Mouse (Mus musculus): ENCODE measurements around the gene Tmod1. TPM values are rescaled to one million over a fixed set of nuclear protein-coding genes. Genes with fewer than 3 reads are reported as not detected.
A peak's percentile ranks its signal among the peaks of the same experiment; 100 is the strongest.

The Tmod1 gene
- polyA plus RNA-seq, 1 experiment from 2014 or later = 195 TPM

DNA sequence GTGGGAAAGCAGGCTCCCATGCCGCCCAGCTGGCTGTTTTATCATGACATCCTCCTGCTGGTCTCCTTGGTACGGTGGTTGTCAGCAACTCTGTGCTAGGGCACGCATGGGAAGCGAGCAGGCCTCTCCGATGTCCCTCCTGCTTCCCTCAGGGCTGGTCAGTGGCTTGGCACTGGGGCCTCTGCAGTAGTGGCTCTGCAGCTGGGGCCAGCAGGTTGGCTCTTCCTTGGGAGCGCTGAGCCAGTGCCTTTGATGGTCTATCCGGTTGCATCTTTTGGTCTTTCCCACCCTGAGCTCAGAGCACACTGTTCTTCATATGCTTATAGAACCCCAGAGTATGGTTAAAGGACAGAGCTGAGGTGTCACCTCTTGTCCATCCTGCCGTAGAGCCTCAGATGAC is 71.3 kb downstream of the Tmod1 start:
- H3K27ac ChIP-seq (ENCODE audit: poor library complexity, severe bottlenecking) = no peak overlapping the region; the same call in 1 of the 2 replicates
- H3K9ac ChIP-seq = no peak overlapping the region
- H3K4me3 ChIP-seq = no peak overlapping the region
- H3K36me3 ChIP-seq = peaks cover 93% of the 10 kb centered on the region
- no peaks in the 10 kb centered on the region for H3K27me3 ChIP-seq (replicated peaks)
- peaks cover 10% of the 10 kb centered on the region; the same call in 1 of the 2 replicates for H3K4me1 ChIP-seq (replicated peaks)
- ATAC-seq (ENCODE audit: insufficient number of reproducible peaks, low FRiP score) = no peak
- H3K9me3 ChIP-seq (replicated peaks) = no peaks in the 10 kb centered on the region
- H3K4me2 ChIP-seq = no peak overlapping the region
- 77% methylated on average over 8 of the region's 8 CpGs for WGBS

DNA sequence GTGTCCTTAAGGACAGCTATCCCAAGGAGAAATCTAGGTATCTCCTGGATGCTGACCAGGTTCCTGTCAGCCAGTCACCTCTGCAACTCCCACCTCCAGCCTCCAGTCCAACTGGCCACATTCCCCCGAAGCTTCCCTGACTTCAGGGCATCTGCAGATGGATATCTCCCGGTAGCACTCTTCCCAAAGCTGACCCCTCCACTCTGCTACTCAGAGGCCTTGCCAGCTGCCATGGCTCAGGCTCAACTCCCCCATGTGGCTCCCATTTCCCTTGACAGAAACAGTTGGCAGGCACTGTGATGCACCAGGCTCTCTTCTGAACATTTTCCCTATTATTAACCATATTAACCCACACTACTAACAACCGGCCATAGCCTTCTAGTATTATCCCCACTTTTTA is 72.6 kb downstream of the Tmod1 start:
- Histone ChIP-seq H3K9ac (no peak overlapping the region), H3K4me2 (no peak overlapping the region), H3K9me3 (replicated peaks) (no peaks in the 10 kb centered on the region), H3K27me3 (replicated peaks) (no peaks in the 10 kb centered on the region), H3K36me3 (peaks cover 96% of the 10 kb centered on the region), H3K27ac (ENCODE audit: poor library complexity, severe bottlenecking) (no peak overlapping the region), H3K4me3 (no peak overlapping the region), H3K4me1 (replicated peaks) (peaks cover 11% of the 10 kb centered on the region; the same call in 1 of the 2 replicates)
- 71% methylated on average over 3 of the region's 3 CpGs for WGBS
- ATAC-seq (ENCODE audit: insufficient number of reproducible peaks, low FRiP score) = no peak

- Histone ChIP-seq H3K9me3 (replicated peaks) (no peaks in the 10 kb centered on the region), H3K4me2 (no peak overlapping the region), H3K36me3 (peaks cover 97% of the 10 kb centered on the region), H3K4me3 (no peak overlapping the region), H3K9ac (no peak overlapping the region), H3K27ac (ENCODE audit: poor library complexity, severe bottlenecking) (no peak overlapping the region), H3K27me3 (replicated peaks) (no peaks in the 10 kb centered on the region), H3K4me1 (replicated peaks) (peaks cover 9% of the 10 kb centered on the region; the same call in 1 of the 2 replicates)
- 67% methylated on average over 1 of the region's 1 CpGs for WGBS
- no peak for ATAC-seq (ENCODE audit: insufficient number of reproducible peaks, low FRiP score)
Observed at GRCm38 (mm10) chr4:46115308-46115707, 76.6 kb downstream of the Tmod1 start.

DNA sequence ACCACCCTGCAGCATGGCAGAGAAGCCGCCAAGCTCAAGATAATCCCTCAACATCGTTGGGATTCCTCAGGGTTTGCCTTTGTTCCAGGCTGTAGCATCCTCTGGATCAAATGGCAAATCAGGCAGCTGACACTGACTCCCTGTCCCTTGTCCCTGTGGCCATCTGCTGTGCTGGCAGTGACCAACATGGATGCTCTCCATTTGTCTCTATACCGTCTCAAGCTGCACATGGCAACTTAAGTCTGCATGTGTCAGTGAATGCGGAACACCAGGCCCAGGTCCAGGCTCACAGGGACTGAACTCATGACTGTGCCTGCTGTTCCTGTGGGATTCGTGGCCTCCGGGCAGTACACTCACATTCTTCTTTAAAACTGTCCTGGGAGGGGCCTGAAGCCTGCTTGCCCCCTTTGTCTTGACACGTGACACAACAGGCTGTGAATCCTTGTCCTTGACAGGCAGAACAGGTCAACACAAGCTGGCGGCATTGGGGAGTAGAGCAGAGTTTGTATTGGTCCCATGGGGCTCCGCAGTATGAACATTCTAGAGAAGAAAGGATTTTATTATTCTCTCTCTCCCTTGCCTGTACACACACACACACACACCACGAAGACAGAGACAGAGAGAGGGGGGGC is 77.9 kb downstream of the Tmod1 start:
- Histone ChIP-seq H3K9me3 (replicated peaks) (no peaks in the 10 kb centered on the region), H3K4me1 (replicated peaks) (peaks cover 7% of the 10 kb centered on the region; the same call in 1 of the 2 replicates), H3K36me3 (peaks cover 96% of the 10 kb centered on the region), H3K4me3 (no peak overlapping the region), H3K27me3 (replicated peaks) (no peaks in the 10 kb centered on the region), H3K27ac (ENCODE audit: poor library complexity, severe bottlenecking) (peak overlapping the region; percentile 42), H3K4me2 (no peak overlapping the region), H3K9ac (no peak overlapping the region; the same call in 1 of the 2 replicates)
- ATAC-seq (ENCODE audit: insufficient number of reproducible peaks, low FRiP score) = no peak
- WGBS = 69% methylated on average over 10 of the region's 10 CpGs

DNA sequence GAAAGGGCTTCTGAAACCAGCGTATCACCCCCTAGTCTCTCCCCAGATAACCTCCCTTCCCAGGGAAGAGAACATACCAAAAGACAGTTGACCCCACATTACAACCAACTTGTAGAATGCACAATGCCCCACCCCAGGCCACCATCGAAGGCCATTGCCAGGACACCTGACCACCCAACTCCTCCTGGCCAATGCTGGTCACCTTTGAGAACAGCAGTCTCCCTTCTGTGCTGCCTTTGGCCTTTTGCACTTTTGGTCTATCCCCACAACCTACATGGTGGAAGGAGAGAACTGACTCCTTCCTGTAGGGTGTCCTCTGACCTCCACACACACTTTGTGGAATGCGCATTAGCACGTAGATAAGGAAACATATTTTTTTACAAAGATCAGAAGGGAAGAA is 78.8 kb downstream of the Tmod1 start:
- 83% methylated on average over 4 of the region's 4 CpGs for WGBS
- no peak for ATAC-seq (ENCODE audit: insufficient number of reproducible peaks, low FRiP score)
- H3K36me3 ChIP-seq = peaks cover 94% of the 10 kb centered on the region
- no peak overlapping the region for H3K4me3 ChIP-seq
- H3K4me1 ChIP-seq (replicated peaks) = peaks cover 7% of the 10 kb centered on the region; the same call in 1 of the 2 replicates
- no peak overlapping the region for H3K9ac ChIP-seq
- H3K4me2 ChIP-seq = no peak overlapping the region
- no peaks in the 10 kb centered on the region for H3K9me3 ChIP-seq (replicated peaks)
- no peak overlapping the region for H3K27ac ChIP-seq (ENCODE audit: poor library complexity, severe bottlenecking)
- no peaks in the 10 kb centered on the region for H3K27me3 ChIP-seq (replicated peaks)

- 93% methylated on average over 14 of the region's 14 CpGs for WGBS
- Histone ChIP-seq H3K36me3 (peaks cover 91% of the 10 kb centered on the region), H3K27me3 (replicated peaks) (no peaks in the 10 kb centered on the region), H3K4me3 (no peak overlapping the region), H3K4me1 (replicated peaks) (peaks cover 7% of the 10 kb centered on the region; the same call in 1 of the 2 replicates), H3K9ac (no peak overlapping the region), H3K4me2 (no peak overlapping the region), H3K27ac (ENCODE audit: poor library complexity, severe bottlenecking) (no peak overlapping the region), H3K9me3 (replicated peaks) (no peaks in the 10 kb centered on the region)
- no peak for ATAC-seq (ENCODE audit: insufficient number of reproducible peaks, low FRiP score)
Observed at GRCm38 (mm10) chr4:46119514-46120094, 80.9 kb downstream of the Tmod1 start.

GRCm38 (mm10) chr4:46120767-46121166 is 82.0 kb downstream of the Tmod1 start:
- no peaks in the 10 kb centered on the region for H3K9me3 ChIP-seq (replicated peaks)
- no peak overlapping the region for H3K27ac ChIP-seq (ENCODE audit: poor library complexity, severe bottlenecking)
- no peak overlapping the region for H3K4me2 ChIP-seq
- H3K4me3 ChIP-seq = no peak overlapping the region
- peaks cover 7% of the 10 kb centered on the region; the same call in 1 of the 2 replicates for H3K4me1 ChIP-seq (replicated peaks)
- peaks cover 92% of the 10 kb centered on the region for H3K36me3 ChIP-seq
- WGBS = 78% methylated on average over 3 of the region's 3 CpGs
- no peak overlapping the region for H3K9ac ChIP-seq
- no peaks in the 10 kb centered on the region for H3K27me3 ChIP-seq (replicated peaks)
- ATAC-seq (ENCODE audit: insufficient number of reproducible peaks, low FRiP score) = no peak

DNA sequence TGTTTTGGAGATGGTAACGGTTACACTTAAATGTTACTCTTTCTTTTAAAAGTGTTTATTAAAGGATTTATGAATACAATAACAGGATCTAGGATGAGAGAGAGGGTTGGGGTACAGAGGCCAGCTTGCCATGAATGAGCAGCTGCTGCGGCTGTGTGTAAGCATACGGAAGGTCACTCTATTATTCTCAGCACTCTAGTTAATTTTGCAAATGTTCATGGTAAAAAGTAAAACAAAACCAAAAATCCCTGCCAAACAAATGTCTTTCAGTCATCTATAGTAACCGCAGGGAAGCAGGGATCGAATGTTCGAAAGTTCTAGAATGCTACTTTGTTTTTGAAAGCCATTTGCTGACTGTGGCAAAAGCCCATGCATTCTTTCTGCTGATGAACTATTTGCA is 84.6 kb downstream of the Tmod1 start:
- 93% methylated on average over 6 of the region's 6 CpGs for WGBS
- no peaks in the 10 kb centered on the region for H3K9me3 ChIP-seq (replicated peaks)
- no peak overlapping the region for H3K4me3 ChIP-seq
- H3K4me1 ChIP-seq (replicated peaks) = no peaks in the 10 kb centered on the region
- no peaks in the 10 kb centered on the region for H3K27me3 ChIP-seq (replicated peaks)
- ATAC-seq (ENCODE audit: insufficient number of reproducible peaks, low FRiP score) = no peak
- peaks cover 82% of the 10 kb centered on the region for H3K36me3 ChIP-seq
- no peak overlapping the region for H3K4me2 ChIP-seq
- H3K27ac ChIP-seq (ENCODE audit: poor library complexity, severe bottlenecking) = no peak overlapping the region
- no peak overlapping the region for H3K9ac ChIP-seq

DNA sequence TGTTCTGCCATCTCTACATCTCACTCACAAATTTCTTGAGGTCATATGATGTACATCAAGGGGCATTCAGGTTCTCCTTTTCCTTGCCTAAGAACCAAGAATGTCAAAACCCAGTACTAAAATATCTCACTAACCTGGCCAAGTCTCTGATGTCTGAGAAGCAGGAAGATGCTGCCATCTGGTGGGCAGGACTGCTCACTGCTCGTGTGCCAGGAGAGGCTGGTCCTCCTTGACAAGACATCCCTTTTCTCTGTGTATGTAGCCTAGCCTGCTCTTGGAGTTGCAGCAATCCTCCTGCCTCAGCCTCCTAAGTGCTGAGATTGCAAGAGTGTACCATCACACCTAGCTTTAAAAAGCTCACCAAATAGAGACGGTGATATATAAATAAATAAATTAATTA is 87.8 kb downstream of the Tmod1 start:
- no peaks in the 10 kb centered on the region for H3K27me3 ChIP-seq (replicated peaks)
- no peak; the same call in 1 of the 2 replicates for ATAC-seq (ENCODE audit: insufficient number of reproducible peaks, low FRiP score)

DNA sequence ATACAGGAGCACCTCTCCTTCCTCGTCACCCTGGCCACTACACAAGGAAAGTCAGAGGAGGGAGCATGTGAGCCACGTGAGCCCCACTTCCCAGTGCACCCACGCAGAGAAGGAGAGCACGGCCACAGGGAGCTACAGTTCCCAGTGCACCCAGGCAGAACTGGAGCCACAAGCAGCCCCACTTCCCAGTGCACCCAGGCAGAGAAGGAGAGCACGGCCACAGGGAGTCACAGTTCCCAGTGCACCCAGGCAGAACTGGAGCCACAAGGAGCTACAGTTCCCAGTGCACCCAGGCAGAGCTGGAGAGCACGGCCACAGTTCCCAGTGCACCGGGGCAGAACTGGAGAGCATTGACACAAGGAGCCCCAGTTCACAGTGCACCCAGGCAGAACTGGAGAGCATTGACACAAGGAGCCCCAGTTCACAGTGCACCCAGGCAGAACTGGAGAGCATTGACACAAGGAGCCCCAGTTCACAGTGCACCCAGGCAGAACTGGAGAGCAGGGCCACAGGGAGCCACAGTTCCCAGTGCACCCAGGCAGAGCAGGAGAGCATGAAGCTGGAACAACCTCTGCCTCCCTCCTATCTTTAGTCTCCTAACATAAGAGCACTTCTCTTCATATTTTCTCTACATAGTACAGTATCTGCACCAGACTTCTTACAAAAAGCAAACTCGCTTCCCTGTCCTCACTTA is 90.7 kb downstream of the Tmod1 start:
- Histone ChIP-seq H3K27ac (ENCODE audit: poor library complexity, severe bottlenecking) (no peak overlapping the region), H3K4me2 (no peak overlapping the region), H3K9me3 (replicated peaks) (no peaks in the 10 kb centered on the region), H3K4me1 (replicated peaks) (no peaks in the 10 kb centered on the region), H3K9ac (no peak overlapping the region), H3K27me3 (replicated peaks) (no peaks in the 10 kb centered on the region), H3K36me3 (peaks cover 80% of the 10 kb centered on the region), H3K4me3 (no peak overlapping the region)
- no peak for ATAC-seq (ENCODE audit: insufficient number of reproducible peaks, low FRiP score)
- WGBS = 86% methylated on average over 8 of the region's 8 CpGs

More for the DNA sequence above, 87.8 kb downstream of the Tmod1 start:
- no peak overlapping the region for H3K9ac ChIP-seq
- no peak overlapping the region for H3K27ac ChIP-seq (ENCODE audit: poor library complexity, severe bottlenecking)
- no peak overlapping the region for H3K4me2 ChIP-seq
- no peaks in the 10 kb centered on the region for H3K9me3 ChIP-seq (replicated peaks)
- no peaks in the 10 kb centered on the region for H3K4me1 ChIP-seq (replicated peaks)
- 35% methylated on average over 2 of the region's 2 CpGs for WGBS
- H3K4me3 ChIP-seq = no peak overlapping the region
- H3K36me3 ChIP-seq = peaks cover 82% of the 10 kb centered on the region

GRCm38 (mm10) chr4:46130221-46130620 is 91.5 kb downstream of the Tmod1 start:
- no peak for ATAC-seq (ENCODE audit: insufficient number of reproducible peaks, low FRiP score)
- H3K9ac ChIP-seq = no peak overlapping the region
- 79% methylated on average over 3 of the region's 3 CpGs for WGBS
- H3K4me3 ChIP-seq = no peak overlapping the region
- no peaks in the 10 kb centered on the region for H3K27me3 ChIP-seq (replicated peaks)
- no peak overlapping the region for H3K27ac ChIP-seq (ENCODE audit: poor library complexity, severe bottlenecking)
- H3K9me3 ChIP-seq (replicated peaks) = no peaks in the 10 kb centered on the region
- no peaks in the 10 kb centered on the region for H3K4me1 ChIP-seq (replicated peaks)
- peaks cover 79% of the 10 kb centered on the region for H3K36me3 ChIP-seq
- H3K4me2 ChIP-seq = no peak overlapping the region
